Mouse (Mus musculus) erythroblast, embryonic 14.5 days (primary cell): ENCODE data around the gene Shd.

Experiments
- GATA1 ChIP-seq: IDR thresholded peaks from 2 replicates; pipeline ENCODE4 v1.6.1; 2012; ENCODE audit warnings: low read length, inconsistent platforms, mixed read lengths
- TAL1 ChIP-seq: IDR thresholded peaks from 3 replicates; pipeline ENCODE4 v1.6.1; 2012; ENCODE audit warnings: low read length, inconsistent platforms, mixed read lengths

DNA sequence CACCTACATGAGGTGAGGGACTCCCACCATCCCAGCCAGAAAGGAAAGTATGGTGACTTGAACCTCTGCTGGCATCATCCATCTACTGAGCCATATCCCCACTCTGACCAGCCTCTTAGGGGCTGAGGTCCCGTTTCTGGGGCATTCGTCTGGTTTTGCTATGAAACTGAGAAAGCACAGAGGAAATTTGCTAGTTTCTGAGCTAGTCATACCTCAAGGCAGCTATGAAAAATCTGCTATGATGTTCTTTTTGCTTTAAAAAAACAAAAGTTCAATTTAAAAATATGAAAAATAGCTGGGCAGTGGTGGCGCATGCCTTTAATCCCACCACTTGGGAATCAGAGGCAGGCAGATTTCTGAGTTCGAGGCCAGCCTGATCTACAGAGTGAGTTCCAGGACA, 21.6 kb upstream of the Shd start:
- TF ChIP-seq GATA1 (no peak), TAL1 (no peak)
